Mouse (Mus musculus): Measurements from ENCODE around the gene Gm17482. TPM values are rescaled to one million over a fixed set of nuclear protein-coding genes. Genes with fewer than 3 reads are reported as not detected.

Gene Gm17482
- polyA plus RNA-seq, 1 experiment from 2014 or later: not detected

GRCm38 (mm10) chr6:115278086-115278485, 50.9 kb downstream of the Gm17482 start:
- no peak overlapping the region for H3K4me3 ChIP-seq
- H3K9ac ChIP-seq: no peak overlapping the region
- ATAC-seq (ENCODE audit: low FRiP score): no peak
- H3K36me3 ChIP-seq: no peaks in the 10 kb centered on the region
- H3K4me2 ChIP-seq (replicated peaks): no peak overlapping the region
- H3K27me3 ChIP-seq: no peaks in the 10 kb centered on the region
- WGBS: 84% methylated on average over 8 of the region's 8 CpGs
- no peaks in the 10 kb centered on the region for H3K9me3 ChIP-seq (replicated peaks)
- H3K4me1 ChIP-seq: no peaks in the 10 kb centered on the region
- no peak overlapping the region for H3K27ac ChIP-seq

GRCm38 (mm10) chr6:115279639-115280038, 52.5 kb downstream of the Gm17482 start:
- no peaks in the 10 kb centered on the region for H3K4me1 ChIP-seq
- no peak for ATAC-seq (ENCODE audit: low FRiP score)
- H3K27me3 ChIP-seq: no peaks in the 10 kb centered on the region
- H3K4me3 ChIP-seq: no peak overlapping the region
- H3K27ac ChIP-seq: no peak overlapping the region
- 76% methylated on average over 2 of the region's 2 CpGs for WGBS
- H3K4me2 ChIP-seq (replicated peaks): no peak overlapping the region
- H3K36me3 ChIP-seq: no peaks in the 10 kb centered on the region
- no peaks in the 10 kb centered on the region for H3K9me3 ChIP-seq (replicated peaks)
- no peak overlapping the region for H3K9ac ChIP-seq

- H3K4me2 ChIP-seq (replicated peaks): no peak overlapping the region
- no peak for ATAC-seq (ENCODE audit: low FRiP score)
- no peaks in the 10 kb centered on the region for H3K9me3 ChIP-seq (replicated peaks)
- H3K9ac ChIP-seq: no peak overlapping the region
- no peaks in the 10 kb centered on the region for H3K4me1 ChIP-seq
- H3K27me3 ChIP-seq: no peaks in the 10 kb centered on the region
- no peak overlapping the region for H3K4me3 ChIP-seq
- no peak overlapping the region for H3K27ac ChIP-seq
- 98% methylated on average over 2 of the region's 2 CpGs for WGBS
- H3K36me3 ChIP-seq: no peaks in the 10 kb centered on the region
These were observed 57.0 kb downstream of the Gm17482 start for GRCm38 (mm10) chr6:115284153-115284552.

- ATAC-seq (ENCODE audit: low FRiP score): no peak
- H3K9ac ChIP-seq: no peak overlapping the region
- no peaks in the 10 kb centered on the region for H3K9me3 ChIP-seq (replicated peaks)
- 88% methylated on average over 6 of the region's 6 CpGs for WGBS
- H3K27me3 ChIP-seq: no peaks in the 10 kb centered on the region
- peaks cover 3% of the 10 kb centered on the region; the same call in 1 of the 2 replicates for H3K4me1 ChIP-seq
- no peak overlapping the region for H3K4me2 ChIP-seq (replicated peaks)
- no peaks in the 10 kb centered on the region for H3K36me3 ChIP-seq
- H3K4me3 ChIP-seq: no peak overlapping the region
- H3K27ac ChIP-seq: no peak overlapping the region
These were observed 59.3 kb downstream of the Gm17482 start for GRCm38 (mm10) chr6:115286441-115286840.

- H3K27me3 ChIP-seq: no peaks in the 10 kb centered on the region
- no peak overlapping the region for H3K27ac ChIP-seq
- H3K9ac ChIP-seq: no peak overlapping the region
- H3K4me2 ChIP-seq (replicated peaks): no peak overlapping the region
- no peak overlapping the region for H3K4me3 ChIP-seq
- H3K9me3 ChIP-seq (replicated peaks): no peaks in the 10 kb centered on the region
- ATAC-seq (ENCODE audit: low FRiP score): no peak
- WGBS: 92% methylated on average over 3 of the region's 3 CpGs
- H3K36me3 ChIP-seq: no peaks in the 10 kb centered on the region
- peaks cover 3% of the 10 kb centered on the region; the same call in 1 of the 2 replicates for H3K4me1 ChIP-seq
These were observed 61.1 kb downstream of the Gm17482 start for GRCm38 (mm10) chr6:115288223-115288622.

GRCm38 (mm10) chr6:115290561-115290960, 63.4 kb downstream of the Gm17482 start:
- Histone ChIP-seq H3K36me3 (no peaks in the 10 kb centered on the region), H3K27ac (no peak overlapping the region), H3K27me3 (no peaks in the 10 kb centered on the region), H3K9me3 (replicated peaks) (no peaks in the 10 kb centered on the region), H3K4me3 (no peak overlapping the region), H3K4me1 (peaks cover 3% of the 10 kb centered on the region; the same call in 1 of the 2 replicates), H3K9ac (no peak overlapping the region), H3K4me2 (replicated peaks) (no peak overlapping the region)
- WGBS: 57% methylated on average over 5 of the region's 5 CpGs
- no peak for ATAC-seq (ENCODE audit: low FRiP score)

GRCm38 (mm10) chr6:115291068-115291467, 63.9 kb downstream of the Gm17482 start:
- Histone ChIP-seq H3K4me2 (replicated peaks) (no peak overlapping the region), H3K9me3 (replicated peaks) (no peaks in the 10 kb centered on the region)
- ATAC-seq (ENCODE audit: low FRiP score): no peak

GRCm38 (mm10) chr6:115291823-115292222, 64.7 kb downstream of the Gm17482 start:
- no peak overlapping the region for H3K27ac ChIP-seq
- no peak overlapping the region for H3K4me2 ChIP-seq (replicated peaks)
- no peaks in the 10 kb centered on the region for H3K36me3 ChIP-seq
- H3K27me3 ChIP-seq: no peaks in the 10 kb centered on the region
- H3K9me3 ChIP-seq (replicated peaks): no peaks in the 10 kb centered on the region
- peaks cover 3% of the 10 kb centered on the region; the same call in 1 of the 2 replicates for H3K4me1 ChIP-seq
- H3K9ac ChIP-seq: no peak overlapping the region
- no peak overlapping the region for H3K4me3 ChIP-seq
- 90% methylated on average over 6 of the region's 6 CpGs for WGBS
- ATAC-seq (ENCODE audit: low FRiP score): no peak

More at GRCm38 (mm10) chr6:115291068-115291467, 63.9 kb downstream of the Gm17482 start:
- Histone ChIP-seq H3K9ac (no peak overlapping the region), H3K4me3 (no peak overlapping the region), H3K27me3 (no peaks in the 10 kb centered on the region), H3K4me1 (peaks cover 3% of the 10 kb centered on the region; the same call in 1 of the 2 replicates), H3K36me3 (no peaks in the 10 kb centered on the region), H3K27ac (no peak overlapping the region)
- WGBS: 88% methylated on average over 2 of the region's 2 CpGs

- 87% methylated on average over 6 of the region's 6 CpGs for WGBS
- peaks cover 3% of the 10 kb centered on the region; the same call in 1 of the 2 replicates for H3K4me1 ChIP-seq
- no peak for ATAC-seq (ENCODE audit: low FRiP score)
- no peak overlapping the region for H3K9ac ChIP-seq
- H3K4me2 ChIP-seq (replicated peaks): no peak overlapping the region
- no peak overlapping the region for H3K27ac ChIP-seq
- no peaks in the 10 kb centered on the region for H3K9me3 ChIP-seq (replicated peaks)
- H3K4me3 ChIP-seq: no peak overlapping the region
- H3K36me3 ChIP-seq: no peaks in the 10 kb centered on the region
- no peaks in the 10 kb centered on the region for H3K27me3 ChIP-seq
These were observed 65.5 kb downstream of the Gm17482 start for GRCm38 (mm10) chr6:115292621-115293020.

GRCm38 (mm10) chr6:115293877-115294276, 66.7 kb downstream of the Gm17482 start:
- no peaks in the 10 kb centered on the region for H3K9me3 ChIP-seq (replicated peaks)
- H3K9ac ChIP-seq: no peak overlapping the region
- WGBS: 86% methylated on average over 2 of the region's 2 CpGs
- no peak overlapping the region for H3K27ac ChIP-seq
- ATAC-seq (ENCODE audit: low FRiP score): no peak
- peaks cover 3% of the 10 kb centered on the region; the same call in 1 of the 2 replicates for H3K4me1 ChIP-seq
- H3K4me2 ChIP-seq (replicated peaks): no peak overlapping the region
- no peaks in the 10 kb centered on the region for H3K27me3 ChIP-seq
- H3K36me3 ChIP-seq: no peaks in the 10 kb centered on the region
- no peak overlapping the region for H3K4me3 ChIP-seq

- no peak overlapping the region for H3K4me3 ChIP-seq
- no peaks in the 10 kb centered on the region for H3K9me3 ChIP-seq (replicated peaks)
- no peak for ATAC-seq (ENCODE audit: low FRiP score)
- H3K36me3 ChIP-seq: no peaks in the 10 kb centered on the region
- no peak overlapping the region for H3K4me2 ChIP-seq (replicated peaks)
- WGBS: 76% methylated on average over 2 of the region's 2 CpGs
- H3K4me1 ChIP-seq: no peaks in the 10 kb centered on the region
- H3K27me3 ChIP-seq: no peaks in the 10 kb centered on the region
- H3K9ac ChIP-seq: no peak overlapping the region
- no peak overlapping the region for H3K27ac ChIP-seq
These were observed 80.0 kb downstream of the Gm17482 start for GRCm38 (mm10) chr6:115307134-115307533.

Measured in hindbrain, embryonic 12.5 days (tissue).